Mouse (Mus musculus): ENCODE results near the gene Atrn. TPM values are rescaled to one million over a fixed set of nuclear protein-coding genes. Genes with fewer than 3 reads are reported as not detected.
A peak's percentile ranks its signal among the peaks of the same experiment; 100 is the strongest.

Atrn gene
- polyA plus RNA-seq, 2 experiments = 11.5 to 17.9 TPM

GRCm38 (mm10) chr2:131066342-131066741, 160.0 kb downstream of the Atrn start:
- DNase-seq (ENCODE audit: low spot score) (no peak), ATAC-seq (ENCODE audit: low FRiP score, low read depth) (no peak)
- H3K9ac ChIP-seq (ENCODE audit: low read depth, low read length, severe bottlenecking) = no peak overlapping the region
- no peaks in the 10 kb centered on the region for H3K36me3 ChIP-seq (ENCODE audit: control insufficient read depth, insufficient read depth, low read length)
- no peak overlapping the region for H3K4me2 ChIP-seq (replicated peaks; ENCODE audit: low read depth, low read length, severe bottlenecking)
- WGBS = 68% methylated on average over 9 of the region's 9 CpGs
- no peak for TF ChIP-seq POLR2A (IDR thresholded peaks at IDR 0.05; ENCODE audit: borderline replicate concordance, extremely low read depth, insufficient read depth, insufficient read length)
- no peak overlapping the region for H3K4me3 ChIP-seq (replicated peaks; ENCODE audit: low read length)
- no peaks in the 10 kb centered on the region for H3K27me3 ChIP-seq (ENCODE audit: control insufficient read depth, insufficient read depth, low read length)
- no peaks in the 10 kb centered on the region for H3K9me3 ChIP-seq (ENCODE audit: control insufficient read depth, low read length)
- H3K4me1 ChIP-seq (ENCODE audit: control insufficient read depth, insufficient read depth, low read length) = peaks cover 18% of the 10 kb centered on the region
- H3K27ac ChIP-seq (replicated peaks; ENCODE audit: low read depth, low read length) = no peak overlapping the region

GRCm38 (mm10) chr2:131067481-131067880, 161.2 kb downstream of the Atrn start:
- Histone ChIP-seq H3K9me3 (ENCODE audit: control insufficient read depth, low read length) (no peaks in the 10 kb centered on the region), H3K9ac (ENCODE audit: low read depth, low read length, severe bottlenecking) (no peak overlapping the region), H3K4me3 (replicated peaks; ENCODE audit: low read length) (no peak overlapping the region), H3K36me3 (ENCODE audit: control insufficient read depth, insufficient read depth, low read length) (no peaks in the 10 kb centered on the region), H3K4me2 (replicated peaks; ENCODE audit: low read depth, low read length, severe bottlenecking) (no peak overlapping the region), H3K27me3 (ENCODE audit: control insufficient read depth, insufficient read depth, low read length) (no peaks in the 10 kb centered on the region), H3K27ac (replicated peaks; ENCODE audit: low read depth, low read length) (0 out of 2 replicates have a peak overlapping the region, but pooled peaks have one; percentile 52), H3K4me1 (ENCODE audit: control insufficient read depth, insufficient read depth, low read length) (peaks cover 13% of the 10 kb centered on the region)
- ATAC-seq (ENCODE audit: low FRiP score, low read depth) = no peak
- peak; percentile 88 for DNase-seq (ENCODE audit: low spot score)
- no peak for TF ChIP-seq POLR2A (IDR thresholded peaks at IDR 0.05; ENCODE audit: borderline replicate concordance, extremely low read depth, insufficient read depth, insufficient read length)
- WGBS = 39% methylated on average over 6 of the region's 6 CpGs

DNA sequence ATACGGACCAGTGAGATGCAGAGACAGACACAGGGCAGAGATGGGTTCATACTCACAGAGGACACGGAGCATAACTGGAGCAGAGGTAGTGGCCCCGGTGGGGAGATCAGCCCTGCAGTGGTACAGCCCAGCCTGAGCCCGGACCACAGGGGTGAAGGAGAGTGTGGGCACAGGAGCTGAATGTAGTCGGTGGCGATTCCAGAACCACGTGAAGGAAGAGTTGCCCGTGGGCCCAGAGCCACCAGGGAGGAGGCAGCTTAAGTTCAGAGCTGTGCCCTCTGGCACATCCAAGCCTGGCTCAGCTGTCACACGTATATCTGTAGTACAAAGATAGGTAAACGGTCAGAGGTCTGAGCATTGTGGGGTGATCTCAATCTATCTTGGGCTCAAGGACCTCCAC, 166.2 kb downstream of the Atrn start:
- Histone ChIP-seq H3K4me2 (replicated peaks; ENCODE audit: low read depth, low read length, severe bottlenecking) (no peak overlapping the region), H3K4me3 (replicated peaks; ENCODE audit: low read length) (no peak overlapping the region), H3K4me1 (ENCODE audit: control insufficient read depth, insufficient read depth, low read length) (peaks cover 3% of the 10 kb centered on the region; the same call in 1 of the 2 replicates), H3K9ac (ENCODE audit: low read depth, low read length, severe bottlenecking) (no peak overlapping the region), H3K27me3 (ENCODE audit: control insufficient read depth, insufficient read depth, low read length) (no peaks in the 10 kb centered on the region), H3K27ac (replicated peaks; ENCODE audit: low read depth, low read length) (no peak overlapping the region), H3K36me3 (ENCODE audit: control insufficient read depth, insufficient read depth, low read length) (no peaks in the 10 kb centered on the region), H3K9me3 (ENCODE audit: control insufficient read depth, low read length) (no peaks in the 10 kb centered on the region)
- no peak for DNase-seq (ENCODE audit: low spot score)
- no peak for TF ChIP-seq POLR2A (IDR thresholded peaks at IDR 0.05; ENCODE audit: borderline replicate concordance, extremely low read depth, insufficient read depth, insufficient read length)
- no peak for ATAC-seq (ENCODE audit: low FRiP score, low read depth)
- WGBS = 89% methylated on average over 10 of the region's 10 CpGs

Small RNAs within 50 kb of the gene (microRNA-seq; reads per million reads assigned to microRNA genes)
- gene Mir6973b = not detected

Other genes starting within 250 kb of the Atrn start
- 48.0 and 58.5 TPM in 2 replicates for gene Ddrgk1, start 241.8 kb upstream of the Atrn start, polyA plus RNA-seq (2012; rRNA removed)
- gene Ddrgk1, start 241.8 kb upstream of the Atrn start, polyA plus RNA-seq (2014; fragmentation: Nextera tagmentation; extraction: Ambion mirVana) = 53.7 and 66.3 TPM in 2 replicates
- gene Itpa, start 238.9 kb upstream of the Atrn start, polyA plus RNA-seq (2012; rRNA removed) = 81.7 and 82.6 TPM in 2 replicates
- gene Itpa, start 238.9 kb upstream of the Atrn start, polyA plus RNA-seq (2014; fragmentation: Nextera tagmentation; extraction: Ambion mirVana) = 99.4 and 104 TPM in 2 replicates
- gene Slc4a11, start 209.0 kb upstream of the Atrn start, polyA plus RNA-seq (2012; rRNA removed) = 3.4 and 4.8 TPM in 2 replicates
- gene Slc4a11, start 209.0 kb upstream of the Atrn start, polyA plus RNA-seq (2014; fragmentation: Nextera tagmentation; extraction: Ambion mirVana) = 1.9 and 2.0 TPM in 2 replicates
- gene 4930402H24Rik, start 89 bp upstream of the Atrn start, polyA plus RNA-seq (2012; rRNA removed) = 33.8 and 44.3 TPM in 2 replicates
- gene 4930402H24Rik, start 89 bp upstream of the Atrn start, polyA plus RNA-seq (2014; fragmentation: Nextera tagmentation; extraction: Ambion mirVana) = 29.1 and 41.3 TPM in 2 replicates
- gene Gfra4, start 136.6 kb downstream of the Atrn start, polyA plus RNA-seq (2012; rRNA removed) = 56.1 and 72.8 TPM in 2 replicates
- gene Gfra4, start 136.6 kb downstream of the Atrn start, polyA plus RNA-seq (2014; fragmentation: Nextera tagmentation; extraction: Ambion mirVana) = 33.3 and 38.6 TPM in 2 replicates
- 104 and 121 TPM in 2 replicates for gene Adam33, start 157.3 kb downstream of the Atrn start, polyA plus RNA-seq (2012; rRNA removed)
- gene Adam33, start 157.3 kb downstream of the Atrn start, polyA plus RNA-seq (2014; fragmentation: Nextera tagmentation; extraction: Ambion mirVana) = 30.7 and 33.8 TPM in 2 replicates
- 0.87 and 1.2 TPM in 2 replicates for gene Siglec1, start 180.3 kb downstream of the Atrn start, polyA plus RNA-seq (2012; rRNA removed)
- gene Siglec1, start 180.3 kb downstream of the Atrn start, polyA plus RNA-seq (2014; fragmentation: Nextera tagmentation; extraction: Ambion mirVana) = 0.51 and 0.94 TPM in 2 replicates
- gene Hspa12b, start 220.8 kb downstream of the Atrn start, polyA plus RNA-seq (2012; rRNA removed) = 42.7 and 54.6 TPM in 2 replicates
- 10.2 and 10.9 TPM in 2 replicates for gene Hspa12b, start 220.8 kb downstream of the Atrn start, polyA plus RNA-seq (2014; fragmentation: Nextera tagmentation; extraction: Ambion mirVana)
- not detected in 2 replicates for gene Gm11037, start 227.0 kb downstream of the Atrn start, polyA plus RNA-seq (2012; rRNA removed)
- not detected in 2 replicates for gene Gm11037, start 227.0 kb downstream of the Atrn start, polyA plus RNA-seq (2014; fragmentation: Nextera tagmentation; extraction: Ambion mirVana)

Measured in limb, embryonic 14.5 days (tissue).